Mouse (Mus musculus): ENCODE results near the gene Pde2a.

Gene Pde2a

DNA sequence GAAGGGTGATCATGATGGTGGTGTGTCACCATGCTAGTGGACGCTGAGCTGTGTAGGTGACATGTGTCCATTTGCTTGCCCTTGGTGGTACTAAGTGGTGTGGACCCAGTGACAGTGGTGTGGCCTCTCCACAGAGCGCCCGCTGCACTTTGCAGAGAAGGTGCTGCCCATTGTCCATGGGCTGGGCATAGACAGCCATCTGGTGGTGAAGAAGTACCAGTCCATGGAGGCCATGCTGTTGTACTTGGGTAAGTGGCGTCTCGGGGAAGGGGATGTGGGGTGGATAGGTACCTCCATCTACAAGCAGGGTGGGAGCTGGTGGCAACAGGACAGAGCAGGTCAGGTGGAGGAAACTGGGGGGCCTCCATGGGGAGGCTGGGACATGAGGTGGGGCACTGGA is 17.7 kb upstream of the Pde2a start:
- no peak for DNase-seq (ENCODE audit: low spot score)

DNA sequence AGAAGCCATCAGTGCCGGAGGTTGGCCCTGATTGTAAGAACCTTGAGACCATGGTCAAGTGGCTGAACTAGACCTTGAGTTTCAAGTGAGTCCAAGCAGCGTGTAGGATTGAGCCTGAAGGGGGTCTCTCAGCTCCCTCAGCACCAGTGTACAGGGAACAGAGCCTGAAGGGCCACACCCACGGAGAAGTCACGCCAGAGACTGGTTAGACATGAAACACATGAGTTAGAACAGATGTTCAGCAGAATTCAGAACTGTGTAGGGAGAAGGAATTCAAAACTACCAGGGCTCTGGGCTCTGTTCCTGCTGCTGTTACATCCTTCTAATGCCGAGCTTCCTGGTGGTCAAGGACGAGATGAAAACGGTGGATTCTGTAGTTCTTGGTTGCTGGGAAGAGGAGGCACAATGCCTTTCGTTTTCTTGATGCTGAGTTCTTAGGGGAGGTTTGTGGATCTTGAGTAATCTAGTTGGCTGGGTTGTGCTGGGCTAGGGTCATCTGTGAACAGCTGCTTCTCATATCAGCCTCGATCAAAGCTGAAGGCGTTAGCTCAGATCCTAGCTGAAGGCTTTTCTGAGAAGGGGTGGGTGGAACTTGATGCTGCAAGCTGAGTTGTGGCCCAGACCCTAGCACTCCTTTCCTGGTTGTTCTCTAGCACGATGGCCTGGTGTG is 11.1 kb upstream of the Pde2a start, which contains the start of gene Gm45837:
Gene Gm45837, plus strand, starts transcription at position 620 of the 670 bp plus-strand sequence.
- no peak for DNase-seq (ENCODE audit: low spot score)

DNA sequence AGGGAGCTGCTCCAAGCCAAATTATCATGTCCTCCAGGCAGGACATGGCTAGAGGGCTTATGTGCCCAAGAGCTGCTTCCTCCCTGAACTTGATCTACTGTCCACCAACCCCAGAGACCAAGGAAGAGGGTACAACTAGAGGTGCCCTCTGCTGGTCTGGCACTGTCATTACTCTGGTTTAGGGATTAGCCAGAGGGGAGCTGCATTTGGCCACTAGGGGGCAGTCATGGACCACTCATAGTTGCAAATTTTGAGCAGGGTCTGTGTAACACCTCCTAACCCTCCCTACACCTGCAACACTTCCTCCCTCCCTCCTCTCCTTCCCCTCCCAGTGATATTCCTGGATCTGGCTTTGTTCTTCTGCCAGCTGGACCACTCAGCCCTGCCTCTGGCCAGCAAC is 8.7 kb upstream of the Pde2a start:
- DNase-seq (ENCODE audit: low spot score) = peak; percentile 77

DNA sequence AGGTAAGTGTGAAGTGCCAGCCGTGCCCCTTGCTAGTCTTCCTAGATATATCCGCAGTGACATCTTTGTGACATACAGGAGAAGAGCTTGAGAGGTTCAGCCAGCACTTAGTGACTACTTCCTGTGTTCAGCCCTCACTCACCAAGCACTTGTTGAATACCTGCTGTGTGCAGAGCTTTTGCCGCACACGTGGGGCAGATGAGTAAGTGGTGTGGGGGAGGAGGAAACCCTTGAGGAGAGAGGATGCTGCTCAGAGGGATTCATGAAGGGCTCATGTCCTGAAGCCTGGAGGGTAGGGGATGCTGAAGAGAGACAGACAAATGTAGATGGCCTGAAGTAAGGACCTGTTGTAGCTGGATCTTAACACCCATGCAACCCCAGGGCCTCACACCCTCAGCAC is 7.3 kb upstream of the Pde2a start:
- DNase-seq (ENCODE audit: low spot score) = no peak

DNA sequence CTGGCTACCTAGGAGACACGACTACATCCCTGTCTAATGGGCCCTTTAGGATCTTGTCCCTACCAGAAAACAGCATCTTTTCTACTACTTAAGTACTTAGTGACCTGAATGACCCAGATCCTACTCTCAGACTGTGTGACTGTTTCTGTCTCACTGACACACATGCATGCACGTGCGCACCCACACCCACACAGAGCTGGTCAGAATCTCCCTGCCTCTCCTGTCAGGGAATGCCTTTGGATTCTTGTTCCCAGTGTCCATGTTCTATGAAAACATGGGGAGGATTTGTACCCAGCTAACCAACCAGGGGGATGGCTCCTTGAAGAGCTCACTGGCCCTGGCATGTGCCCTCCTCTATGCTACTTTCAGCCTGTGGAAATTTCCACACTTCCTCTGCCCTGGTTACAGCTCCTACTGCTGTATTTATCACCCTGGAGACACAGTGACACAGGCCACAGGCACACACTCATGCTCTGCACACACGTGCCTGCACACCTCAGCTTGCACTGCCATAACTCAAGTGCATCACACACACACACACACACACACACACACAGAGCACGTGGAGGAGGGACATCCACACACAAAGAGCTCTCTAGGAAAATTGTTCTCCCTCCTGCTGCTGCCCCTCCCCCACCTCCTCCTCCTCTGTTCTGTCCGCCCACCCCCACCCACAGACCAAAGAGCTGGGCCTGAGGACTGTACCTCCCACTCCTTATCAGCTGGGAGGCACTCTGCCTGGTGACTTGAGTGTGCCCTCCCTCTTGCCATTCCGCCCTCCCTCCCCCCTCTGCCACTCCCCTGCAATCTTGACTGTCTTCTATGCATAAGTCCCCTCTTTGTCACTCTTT is 6.6 kb upstream of the Pde2a start:
- no peak for DNase-seq (ENCODE audit: low spot score)

DNA sequence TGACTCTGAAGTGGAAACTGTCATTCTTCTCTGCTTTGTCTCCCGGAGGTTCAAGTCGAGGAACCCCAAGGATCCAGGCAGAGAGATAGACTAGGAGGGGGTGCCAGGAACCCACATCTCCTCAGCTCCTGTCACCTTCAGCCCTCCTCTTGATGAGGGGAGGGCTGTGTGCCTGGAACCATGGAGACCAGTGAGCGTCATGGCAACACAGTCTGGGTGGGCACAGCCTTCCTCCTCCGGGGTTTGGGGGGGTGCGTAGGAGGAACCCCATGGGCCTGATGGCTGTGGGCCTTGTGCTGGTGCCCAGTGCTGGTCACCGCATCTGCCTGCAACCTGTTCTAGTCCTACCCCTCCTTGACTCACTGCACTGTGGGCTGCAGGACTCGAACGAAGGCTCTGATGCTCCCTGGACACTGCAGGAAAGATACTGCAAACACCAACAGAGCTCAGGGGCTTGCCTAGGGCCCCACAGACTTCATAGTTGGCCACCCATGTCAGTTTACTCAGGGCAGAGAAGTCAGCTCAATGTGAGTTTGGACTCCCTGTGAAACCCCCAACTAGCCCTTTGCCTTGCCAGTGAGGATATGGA is 5.9 kb upstream of the Pde2a start:
- no peak for DNase-seq (ENCODE audit: low spot score)

DNA sequence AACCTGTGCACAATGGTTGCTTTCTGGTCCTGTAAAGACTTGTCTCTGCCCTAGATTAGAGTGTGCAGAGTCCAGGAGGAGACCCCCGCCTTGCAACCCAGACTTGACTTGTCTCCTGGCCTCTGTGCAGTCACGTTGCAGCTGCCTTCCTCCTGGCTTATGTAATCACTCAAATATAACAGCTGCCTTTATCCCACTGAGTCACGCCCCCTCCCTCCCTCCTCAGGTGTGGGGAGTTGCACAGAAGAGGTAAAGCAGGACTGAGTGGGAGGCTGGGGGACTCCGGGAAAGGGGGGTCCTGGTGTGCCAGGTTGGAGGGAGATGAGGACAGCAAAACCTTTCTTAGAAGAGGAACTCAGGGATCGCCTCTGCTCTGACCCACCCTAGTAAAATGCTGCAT is 5.1 kb upstream of the Pde2a start:
- DNase-seq (ENCODE audit: low spot score) = no peak

DNA sequence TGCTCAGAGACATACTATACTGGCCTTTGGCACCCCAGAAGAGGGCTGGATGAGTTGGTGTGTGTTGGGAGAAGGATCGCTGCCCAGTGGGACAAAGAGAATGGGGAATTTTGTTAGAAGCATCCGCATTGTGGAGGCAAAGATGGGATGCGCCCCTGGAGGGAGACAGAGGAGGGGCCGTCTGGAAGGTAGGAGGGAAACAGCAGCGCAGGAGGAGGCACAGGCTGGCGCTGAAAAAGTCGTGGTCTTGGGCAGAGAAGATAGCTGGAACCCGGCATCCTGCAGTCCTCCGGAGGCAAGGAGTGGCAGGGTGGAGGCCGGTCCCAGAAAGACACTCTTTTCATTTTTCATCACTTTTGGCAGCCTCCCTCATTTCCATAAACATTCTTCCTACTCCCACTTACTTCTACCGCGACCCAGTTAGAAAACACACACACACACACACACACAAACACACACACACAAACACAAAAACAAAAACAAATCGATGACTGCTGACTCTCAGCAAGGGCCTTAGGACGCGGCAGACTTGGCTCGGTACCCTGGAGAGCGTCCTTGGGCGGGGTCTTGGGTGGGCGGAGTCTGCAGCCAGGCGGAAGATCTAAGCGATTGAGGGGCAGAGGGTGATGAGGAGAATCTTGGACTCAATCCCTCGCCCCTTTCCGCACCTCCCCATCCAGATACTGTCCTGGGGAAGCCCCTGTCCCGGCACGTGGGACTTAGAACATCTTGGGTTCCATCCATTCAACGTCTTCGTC is 2.3 kb upstream of the Pde2a start:
- DNase-seq (ENCODE audit: low spot score) = no peak

DNA sequence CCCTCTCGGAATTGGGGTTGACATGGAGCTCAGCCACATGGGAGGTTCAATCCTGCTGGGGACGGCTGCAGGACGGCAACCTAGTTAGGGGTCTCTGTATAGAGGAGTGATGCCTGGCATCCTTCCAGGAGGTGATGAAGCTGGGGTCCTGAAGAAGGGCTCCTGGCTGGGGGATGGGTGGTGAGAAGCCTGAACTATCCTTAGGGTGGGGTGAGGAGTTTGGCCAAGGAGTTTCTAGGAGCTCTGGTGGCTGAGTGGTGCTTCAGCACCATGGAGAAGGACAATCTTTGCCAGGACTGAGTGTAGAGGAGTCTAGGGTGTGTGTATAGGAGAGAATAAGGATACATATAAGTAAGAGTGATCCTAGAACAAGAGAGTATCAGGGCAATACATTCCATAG is 578 bp downstream of the Pde2a start:
- DNase-seq (ENCODE audit: low spot score) = no peak

DNA sequence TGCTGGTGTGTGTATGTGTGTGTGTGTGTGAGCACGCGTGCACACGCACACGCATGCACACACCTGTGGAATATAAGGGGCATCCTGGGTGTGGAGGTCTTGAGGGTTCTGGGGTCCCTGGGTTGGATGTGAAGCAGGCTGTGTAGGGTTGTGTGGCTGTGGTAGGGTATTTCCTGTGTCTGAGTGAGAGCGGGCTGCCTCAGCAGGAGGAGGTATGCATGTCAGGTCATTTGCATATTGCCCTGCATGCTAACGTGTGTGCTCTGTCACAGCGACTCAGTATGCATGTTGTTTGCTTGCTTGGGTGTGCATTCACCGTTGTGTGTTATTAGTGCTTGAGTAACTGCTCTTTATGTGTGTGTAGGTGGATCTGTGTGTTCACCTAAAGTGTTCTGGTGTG is 1.2 kb downstream of the Pde2a start:
- DNase-seq (ENCODE audit: low spot score) = no peak

DNA sequence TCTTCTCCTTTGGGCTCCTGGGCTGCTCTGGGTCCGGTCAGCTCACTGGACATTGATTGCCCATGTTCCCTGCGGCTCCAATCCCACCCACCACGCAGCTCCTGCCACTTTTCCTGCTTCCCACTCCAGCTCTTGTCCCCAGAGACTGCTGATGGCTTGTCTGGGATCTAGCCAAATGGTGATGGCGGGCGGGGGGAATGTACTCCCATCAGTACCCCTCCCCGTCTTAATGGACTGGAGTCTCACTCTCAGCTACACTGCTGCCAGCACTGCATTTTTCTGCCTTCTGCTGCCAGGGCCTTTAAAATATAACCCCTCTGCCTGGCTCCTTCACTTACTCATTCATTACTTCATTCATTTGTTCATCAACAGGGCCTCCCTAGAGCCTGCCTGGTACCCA is 2.5 kb downstream of the Pde2a start:
- no peak for DNase-seq (ENCODE audit: low spot score)

DNA sequence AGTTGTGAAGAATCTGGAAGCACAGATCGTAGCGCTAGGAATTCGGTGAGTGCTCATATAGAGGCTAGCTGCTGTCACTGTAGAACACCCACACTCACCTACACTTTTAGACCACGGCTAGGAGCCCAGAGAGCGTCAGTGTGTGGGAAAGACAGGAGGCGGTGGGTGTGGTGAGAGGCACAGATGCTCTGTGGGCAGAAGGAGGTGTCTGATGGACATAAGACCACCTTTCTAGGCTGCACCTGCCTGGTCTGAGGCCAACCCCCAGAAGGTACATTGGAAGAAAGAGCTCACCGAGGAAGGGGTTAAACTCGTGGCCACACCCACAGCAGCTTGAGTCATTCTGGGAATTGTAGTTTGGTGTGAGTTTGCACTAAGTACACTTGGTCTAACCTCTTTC is 5.2 kb downstream of the Pde2a start:
- DNase-seq (ENCODE audit: low spot score) = no peak

DNA sequence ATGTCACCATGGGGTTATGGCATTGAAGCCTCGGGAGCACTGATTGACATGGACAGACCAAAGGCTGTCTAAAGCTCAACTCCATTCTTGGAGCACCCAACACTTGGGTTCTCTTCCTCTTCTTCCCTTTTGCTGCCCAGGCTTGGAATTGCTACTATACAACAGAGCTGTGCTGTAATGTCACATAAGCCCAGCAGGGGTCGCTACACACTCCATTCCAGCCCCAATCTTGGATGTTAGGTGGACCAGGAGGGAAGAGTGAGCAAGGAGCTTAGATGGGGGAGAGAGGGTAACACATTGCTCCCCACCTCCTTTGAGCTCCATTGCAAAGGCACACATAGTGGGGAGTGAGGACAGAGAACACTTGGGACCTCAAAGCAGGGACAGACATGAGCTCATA is 6.2 kb downstream of the Pde2a start:
- no peak for DNase-seq (ENCODE audit: low spot score)

DNA sequence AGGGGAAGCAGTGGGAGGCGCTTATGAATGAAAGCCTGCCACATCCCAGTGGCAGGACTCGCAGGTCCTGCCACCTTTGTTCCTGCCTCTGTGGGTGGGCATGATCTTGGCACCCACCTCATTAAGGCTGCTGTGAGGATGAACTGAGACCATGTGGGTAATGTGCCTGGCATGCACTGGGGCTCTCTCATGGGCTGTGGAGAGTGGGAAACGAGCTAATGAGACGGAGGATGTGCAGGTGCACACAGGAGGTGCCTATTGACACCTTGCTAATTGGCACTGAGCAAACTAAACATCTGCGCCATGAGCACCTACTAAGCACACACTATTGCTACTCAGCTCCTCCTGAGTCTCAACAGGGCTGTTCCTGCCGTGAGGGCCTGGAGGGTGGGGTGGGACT is 13.5 kb downstream of the Pde2a start:
- DNase-seq (ENCODE audit: low spot score) = no peak

DNA sequence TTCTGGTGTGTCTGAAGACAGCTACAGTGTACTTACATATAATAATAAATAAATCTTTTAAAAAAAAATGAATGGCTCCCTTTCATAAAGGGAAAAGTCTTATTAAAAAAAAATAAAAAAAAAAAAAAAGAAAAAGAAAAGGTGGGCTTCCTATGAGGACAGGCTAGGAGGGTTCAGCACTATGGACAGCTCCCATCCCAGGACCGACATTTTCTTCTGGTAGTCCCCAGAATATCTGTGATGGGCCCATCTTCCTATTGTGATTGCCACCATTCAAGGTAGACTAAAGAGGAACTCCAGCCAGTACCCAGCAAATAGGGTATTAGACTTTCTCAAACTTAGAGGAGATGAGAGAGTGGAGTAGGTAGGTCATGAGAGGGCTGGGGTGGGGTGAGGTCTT is 16.4 kb downstream of the Pde2a start:
- no peak for DNase-seq (ENCODE audit: low spot score)

DNA sequence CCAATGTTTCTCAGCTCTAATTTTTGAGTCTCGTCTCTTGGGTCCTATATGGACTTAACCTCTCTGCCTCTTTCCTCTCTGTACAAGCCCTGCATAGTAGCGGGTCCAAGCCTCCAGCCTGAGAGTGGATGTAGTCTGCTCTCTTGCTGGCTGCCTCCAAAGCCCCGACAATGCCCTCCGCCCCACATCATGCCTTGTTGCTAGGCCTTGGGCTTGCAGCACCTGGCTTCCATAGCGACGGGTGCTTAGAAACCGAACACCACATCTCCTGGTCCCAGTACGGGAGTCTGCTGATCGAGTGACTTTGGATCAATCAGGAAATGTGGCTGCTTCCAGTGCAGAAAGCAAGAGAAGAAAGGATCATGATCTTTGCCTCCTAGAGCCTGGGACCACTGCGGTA is 21.6 kb downstream of the Pde2a start:
- DNase-seq (ENCODE audit: low spot score) = no peak

DNA sequence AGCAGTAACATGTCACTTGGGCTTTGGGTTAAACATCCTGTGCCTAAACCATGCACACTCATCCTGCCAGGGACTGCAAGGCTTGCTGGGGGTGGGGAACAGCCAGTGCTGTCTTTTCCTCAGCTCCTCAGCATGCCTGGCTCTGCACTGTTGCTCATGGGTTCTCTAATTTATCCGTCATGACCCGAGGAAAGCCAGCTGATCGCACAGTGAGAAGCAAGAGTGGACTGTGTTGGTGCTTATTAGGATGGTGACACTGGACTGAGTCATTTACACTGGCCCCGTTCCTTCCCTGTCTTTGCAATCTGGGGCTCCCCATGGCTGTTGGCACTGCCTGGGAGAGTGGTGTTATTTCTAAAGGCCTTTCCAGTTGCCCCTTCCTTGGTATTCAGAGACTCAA is 22.7 kb downstream of the Pde2a start:
- DNase-seq (ENCODE audit: low spot score) = no peak

DNA sequence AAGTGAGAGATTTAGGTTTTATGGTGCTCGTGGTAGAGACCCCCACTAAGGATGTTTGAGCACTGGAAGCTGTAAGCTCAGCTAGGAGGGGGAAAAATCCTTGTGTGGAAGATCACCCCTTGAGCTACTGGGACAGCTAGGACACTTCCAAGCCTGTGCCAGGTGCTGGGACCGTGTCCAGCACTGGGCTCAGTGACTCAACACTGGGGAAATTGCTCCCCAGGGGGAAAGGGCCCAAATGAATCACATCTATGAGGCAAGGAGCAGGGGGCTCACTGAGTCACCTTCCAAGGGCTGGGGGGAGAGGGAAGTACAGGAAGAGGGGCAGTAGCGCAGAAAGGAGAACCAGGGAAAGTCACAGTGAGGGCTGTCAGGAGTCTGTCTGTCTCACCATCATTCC is 28.4 kb downstream of the Pde2a start:
- DNase-seq (ENCODE audit: low spot score) = no peak

DNA sequence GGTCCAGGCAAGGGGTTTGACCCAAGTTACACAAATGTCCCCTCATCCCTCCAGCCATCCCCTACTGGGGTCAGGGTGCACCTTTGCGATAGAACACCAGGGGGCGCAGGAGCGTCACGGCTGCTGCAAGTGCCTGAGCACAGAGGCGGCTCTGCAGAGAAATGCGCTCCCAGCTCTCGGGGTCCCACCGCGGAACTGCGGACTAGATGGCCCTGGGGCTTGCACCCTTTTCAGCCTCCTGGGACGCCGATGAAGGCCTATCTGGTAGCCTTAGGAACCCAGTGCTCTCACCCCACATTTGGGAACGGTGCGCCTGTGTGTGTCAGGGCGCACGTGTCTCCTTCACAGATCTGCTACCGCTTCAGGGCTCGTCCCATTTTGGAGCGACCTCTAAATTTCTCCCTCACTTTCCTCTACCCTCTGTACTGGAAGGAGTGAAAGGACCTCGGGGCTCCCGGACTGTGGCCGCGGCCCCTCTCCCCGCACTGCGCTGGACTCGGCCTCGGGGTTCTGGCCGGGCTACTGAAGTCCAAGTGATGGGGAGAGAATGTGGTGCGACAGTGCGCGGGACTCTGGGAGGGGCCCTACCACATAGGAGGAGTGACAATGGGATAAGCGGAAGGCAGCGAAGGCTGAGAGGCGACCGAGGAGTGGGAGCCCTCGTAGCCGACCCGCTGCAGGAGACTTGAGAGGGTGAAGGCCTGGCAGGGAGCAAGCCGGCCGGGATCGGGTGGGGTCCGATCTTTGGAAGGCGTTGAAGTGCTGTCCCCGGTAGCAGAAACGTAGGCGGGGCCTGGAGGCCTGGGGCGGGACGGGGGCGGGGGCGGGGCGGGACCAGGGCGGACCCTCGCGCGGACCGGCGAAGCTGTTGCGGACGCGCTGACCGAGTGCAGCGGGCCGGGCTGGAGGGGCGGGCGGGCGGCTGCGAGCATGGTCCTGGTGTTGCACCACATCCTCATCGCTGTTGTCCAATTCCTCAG is 29.2 kb downstream of the Pde2a start:
- peak; percentile 80 for DNase-seq (ENCODE audit: low spot score)

DNA sequence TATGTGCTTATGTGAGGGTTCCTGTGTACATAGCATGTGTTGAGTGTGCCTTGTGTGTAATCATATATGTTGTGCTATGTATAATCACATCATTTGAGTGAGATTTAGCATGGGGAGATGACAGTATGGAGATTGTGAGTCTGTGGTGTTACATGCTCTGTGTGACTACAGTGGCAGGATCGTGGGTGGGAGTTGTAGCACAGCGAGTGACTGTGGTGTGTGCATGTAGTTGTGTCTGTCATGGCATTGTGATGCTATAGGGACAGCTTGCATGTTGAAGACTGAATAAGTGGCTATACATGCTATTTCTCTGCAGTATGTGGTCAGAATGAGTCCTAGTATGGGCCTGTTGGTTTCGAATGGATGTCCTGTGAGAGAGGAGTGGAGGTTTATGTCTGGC is 31.2 kb downstream of the Pde2a start:
- no peak for DNase-seq (ENCODE audit: low spot score)

DNA sequence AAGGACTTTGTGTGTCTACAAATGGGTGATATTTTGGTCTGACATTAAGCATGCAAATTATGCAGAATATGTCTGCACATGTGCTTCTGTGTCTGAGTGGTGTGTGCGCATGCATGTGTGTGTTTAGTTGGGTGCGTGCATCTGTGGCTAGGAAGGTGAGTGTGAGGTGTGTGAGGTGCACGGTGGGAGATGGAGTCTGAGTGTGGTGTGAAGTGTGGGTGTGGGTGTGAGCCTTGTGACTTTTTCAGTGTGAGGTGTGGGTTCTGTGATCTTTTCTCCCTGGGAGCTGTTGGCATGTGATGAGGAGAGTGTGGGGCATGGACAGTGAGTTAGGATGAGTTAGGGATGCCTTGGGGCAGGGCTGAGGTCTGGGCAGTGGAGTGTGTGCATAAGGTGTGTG is 31.8 kb downstream of the Pde2a start:
- no peak for DNase-seq (ENCODE audit: low spot score)

All from left cerebral cortex, adult 11 months (tissue).